Mouse (Mus musculus) spleen, adult 2 months (tissue): ENCODE data around the gene Gtpbp3.

Experiments
- CTCF ChIP-seq: fragments of 200-500 bp; IDR thresholded peaks from 2 replicates; pipeline ENCODE4 v1.5.1; 2011; ENCODE audit warnings: mild to moderate bottlenecking, inconsistent platforms; ENCODE audit not compliant: insufficient read depth, insufficient read length, insufficient replicate concordance; ENCODE audit errors: extremely low read depth
- POLR2A ChIP-seq: fragments of 200-500 bp; IDR thresholded peaks from 2 replicates; pipeline ENCODE4 v1.6.1; 2011; ENCODE audit warnings: low read depth, low read length, inconsistent platforms

- no peak for TF ChIP-seq POLR2A
- no peak for TF ChIP-seq CTCF
These were observed 16.4 kb downstream of the Gtpbp3 start for GRCm38 (mm10) chr8:71504349-71504748.
